Mouse (Mus musculus): ENCODE results near the gene Lst1. TPM values are rescaled to one million over a fixed set of nuclear protein-coding genes. Genes with fewer than 3 reads are reported as not detected.

The Lst1 gene
- total RNA-seq, 1 experiment from 2014 or later: 44.3 TPM

Other genes starting within 250 kb of the Lst1 start
- gene Hspa1b, start 229.2 kb downstream of the Lst1 start, total RNA-seq (2017): 79.3 and 84.3 TPM in 2 replicates
- not detected in 2 replicates for gene Gm20481, start 218.5 kb downstream of the Lst1 start, total RNA-seq (2017)
- gene Hspa1a, start 216.3 kb downstream of the Lst1 start, total RNA-seq (2017): 33.5 and 47.4 TPM in 2 replicates
- gene Hspa1l, start 215.7 kb downstream of the Lst1 start, total RNA-seq (2017): 0.63 TPM in 1 of 2 replicates, not detected in the other
- gene Lsm2, start 206.6 kb downstream of the Lst1 start, total RNA-seq (2017): 26.9 and 34.1 TPM in 2 replicates
- 174 and 210 TPM in 2 replicates for gene Vars, start 187.5 kb downstream of the Lst1 start, total RNA-seq (2017)
- 0.32 TPM in 1 of 2 replicates, not detected in the other for gene Vwa7, start 171.9 kb downstream of the Lst1 start, total RNA-seq (2017)
- gene Sapcd1, start 160.4 kb downstream of the Lst1 start, total RNA-seq (2017): 1.2 and 4.4 TPM in 2 replicates
- 3.8 and 4.2 TPM in 2 replicates for gene Msh5, start 141.7 kb downstream of the Lst1 start, total RNA-seq (2017)
- gene Clic1, start 138.5 kb downstream of the Lst1 start, total RNA-seq (2017): 214 and 220 TPM in 2 replicates
- 21.3 and 26.7 TPM in 2 replicates for gene Ddah2, start 129.4 kb downstream of the Lst1 start, total RNA-seq (2017)
- gene Ly6g6c, start 123.1 kb downstream of the Lst1 start, total RNA-seq (2017): not detected in 2 replicates
- gene Mpig6b, start 122.3 kb downstream of the Lst1 start, total RNA-seq (2017): not detected in 2 replicates
- not detected in 2 replicates for gene Ly6g6e, start 111.5 kb downstream of the Lst1 start, total RNA-seq (2017)
- gene Ly6g6d, start 110.4 kb downstream of the Lst1 start, total RNA-seq (2017): not detected in 2 replicates
- gene Ly6g6f, start 102.8 kb downstream of the Lst1 start, total RNA-seq (2017): not detected in 2 replicates
- 33.1 and 38.8 TPM in 2 replicates for gene Abhd16a, start 99.2 kb downstream of the Lst1 start, total RNA-seq (2017)
- gene Ly6g5c, start 80.2 kb downstream of the Lst1 start, total RNA-seq (2017): not detected in 2 replicates
- gene Ly6g5b, start 73.0 kb downstream of the Lst1 start, total RNA-seq (2017): not detected in 2 replicates
- 39.5 and 50.1 TPM in 2 replicates for gene Gpank1, start 67.0 kb downstream of the Lst1 start, total RNA-seq (2017)
- gene Csnk2b, start 66.4 kb downstream of the Lst1 start, total RNA-seq (2017): 286 and 306 TPM in 2 replicates
- 6.3 and 8.2 TPM in 2 replicates for gene D17H6S53E, start 62.1 kb downstream of the Lst1 start, total RNA-seq (2017)
- gene Apom, start 56.4 kb downstream of the Lst1 start, total RNA-seq (2017): not detected in 2 replicates
- gene Bag6, start 53.3 kb downstream of the Lst1 start, total RNA-seq (2017): 58.8 and 103 TPM in 2 replicates
- 74.7 and 110 TPM in 2 replicates for gene Prrc2a, start 23.5 kb downstream of the Lst1 start, total RNA-seq (2017)
- 4.7 and 5.4 TPM in 2 replicates for gene Aif1, start 12.4 kb downstream of the Lst1 start, total RNA-seq (2017)
- gene Ltb, start 6.0 kb upstream of the Lst1 start, total RNA-seq (2017): 1.1 and 1.8 TPM in 2 replicates
- 9.4 and 11.3 TPM in 2 replicates for gene Tnf, start 13.6 kb upstream of the Lst1 start, total RNA-seq (2017)
- not detected in 2 replicates for gene Lta, start 16.9 kb upstream of the Lst1 start, total RNA-seq (2017)
- gene Gm16181, start 32.4 kb upstream of the Lst1 start, total RNA-seq (2017): not detected in 2 replicates
- gene Atp6v1g2, start 45.2 kb upstream of the Lst1 start, total RNA-seq (2017): 1.6 and 1.8 TPM in 2 replicates
- gene Nfkbil1, start 47.4 kb upstream of the Lst1 start, total RNA-seq (2017): 5.2 and 7.0 TPM in 2 replicates
- gene Ddx39b, start 53.3 kb upstream of the Lst1 start, total RNA-seq (2017): 199 and 218 TPM in 2 replicates
- gene H2-D1, start 74.3 kb upstream of the Lst1 start, total RNA-seq (2017): 427 and 466 TPM in 2 replicates
- 0.05 TPM in 1 of 2 replicates, not detected in the other for gene H2-Q1, start 132.0 kb upstream of the Lst1 start, total RNA-seq (2017)
- gene H2-Q2, start 153.8 kb upstream of the Lst1 start, total RNA-seq (2017): not detected in 2 replicates
- gene H2-Q4, start 191.2 kb upstream of the Lst1 start, total RNA-seq (2017): 53.3 and 55.3 TPM in 2 replicates
- 78.6 and 82.7 TPM in 2 replicates for gene H2-Q6, start 236.4 kb upstream of the Lst1 start, total RNA-seq (2017)

Measured in common myeloid progenitor, adult 5-6 weeks (primary cell).